Mouse (Mus musculus) small intestine, adult 2 months (tissue): ENCODE data around the gene Lamb3.

Experiments
- CTCF ChIP-seq: fragments of 200-500 bp; IDR thresholded peaks from 2 replicates; pipeline ENCODE4 v1.5.1; 2012; ENCODE audit warnings: low read depth, mild to moderate bottlenecking, control low read depth, inconsistent platforms, low read length, moderate library complexity, mixed read lengths; ENCODE audit not compliant: insufficient replicate concordance, insufficient read length; ENCODE audit errors: extremely low read depth
- POLR2A ChIP-seq: fragments of 200-500 bp; IDR thresholded peaks from 2 replicates; pipeline ENCODE4 v1.6.1; 2012; ENCODE audit warnings: low read depth, mild to moderate bottlenecking, control low read depth, inconsistent platforms, low read length, moderate library complexity

- TF ChIP-seq CTCF, result no peak
- TF ChIP-seq POLR2A, result no peak
Observed at GRCm38 (mm10) chr1:193211371-193211770, 3.9 kb downstream of the Lamb3 start.
